Mouse (Mus musculus) macrophage (primary cell): ENCODE measurements around the gene Lsm8. TPM values are rescaled to one million over a fixed set of nuclear protein-coding genes. Genes with fewer than 3 reads are reported as not detected.

Experiments used
- H3K27ac ChIP-seq: fragments of 350-480 bp; formaldehyde crosslinking; 2 replicates; pipeline ENCODE4 v1.9.0; 2021
- H3K36me3 ChIP-seq: fragments of 350-480 bp; formaldehyde crosslinking; 2 replicates; pipeline ENCODE4 v1.9.0; 2021; ENCODE audit errors: inconsistent target
- H3K4me3 ChIP-seq: fragments of 350-480 bp; formaldehyde crosslinking; 2 replicates; pipeline ENCODE4 v1.9.0; 2021; ENCODE audit errors: inconsistent target
- H3K79me2 ChIP-seq: fragments of 350-480 bp; formaldehyde crosslinking; 2 replicates; pipeline ENCODE4 v1.9.0; 2021; ENCODE audit errors: inconsistent target
- polyA plus RNA-seq: library from polyadenylated mRNA; stranded (reverse); fragments of 250-400 nt; gene quantifications from 3 replicates; pipeline ENCODE4 v1.2.4, GENCODE M21; 2018; ENCODE audit warnings: inconsistent platforms

Lsm8 gene
- polyA plus RNA-seq, 1 experiment from 2014 or later: 23.3 TPM

DNA sequence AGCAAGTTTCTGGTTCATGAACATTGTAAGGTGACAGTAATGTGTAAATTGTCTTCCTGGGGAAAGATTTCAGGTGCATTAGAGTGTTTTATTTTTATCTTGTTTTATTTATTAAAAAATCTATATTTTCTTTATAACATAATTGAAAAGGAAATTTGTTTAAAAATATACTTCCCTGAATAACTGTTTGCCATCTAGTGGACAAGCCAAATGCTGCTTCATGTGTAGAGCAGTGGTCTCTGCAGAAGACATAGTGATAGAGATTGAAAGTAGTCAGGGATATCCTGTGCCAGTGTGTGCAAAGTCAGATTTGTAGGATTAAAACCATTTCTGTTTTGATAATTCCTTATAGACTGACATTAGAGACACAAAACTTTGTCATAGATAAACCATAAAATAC lies 45.8 kb downstream of the Lsm8 start:
- H3K79me2 ChIP-seq: no peaks in the 10 kb centered on the region
- H3K27ac ChIP-seq: no peak overlapping the region
- H3K36me3 ChIP-seq: no peaks in the 10 kb centered on the region
- no peak overlapping the region for H3K4me3 ChIP-seq

Other genes with a start within 250 kb of the Lsm8 start
- gene Ankrd7, start 17.7 kb downstream of the Lsm8 start, polyA plus RNA-seq: not detected in 3 replicates